Mouse (Mus musculus) telencephalon, adult 2 months (tissue): ENCODE measurements around the gene Ppm1n.

ENCODE experiments used
- DNase-seq: peaks from one replicate; pipeline ENCODE4 v3.0.0-alpha.2; 2011; ENCODE audit warnings: low read depth, low spot score

Gene Ppm1n

DNA sequence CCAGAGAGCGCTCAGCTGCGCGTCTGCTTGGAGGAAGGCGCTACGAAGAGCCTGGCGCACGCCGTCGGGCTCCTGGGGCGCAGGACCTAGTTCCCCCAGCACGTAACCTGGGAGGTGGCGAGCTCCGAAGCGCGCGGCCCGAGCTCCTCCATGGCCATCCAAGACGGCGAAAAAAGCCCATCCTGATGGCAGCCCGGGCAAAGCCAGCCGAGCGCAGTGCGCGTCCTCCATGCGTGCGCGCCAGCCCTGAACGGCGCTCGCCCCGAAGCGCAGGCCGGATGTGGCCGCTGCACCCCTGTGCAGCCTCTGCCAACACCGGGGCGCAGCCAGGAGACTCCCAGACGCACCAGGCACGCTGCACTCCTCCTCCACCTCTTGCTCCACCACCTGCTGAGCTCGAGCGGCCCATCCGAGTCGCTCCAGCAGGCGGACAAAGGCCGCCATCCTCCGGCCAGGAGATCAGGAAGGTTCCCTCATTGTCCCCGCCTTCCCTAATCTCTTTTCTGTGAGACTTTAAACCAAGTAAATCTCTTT, at the start of gene Ppm1n:
Gene Ppm1n, minus strand, starts transcription at position 484 of the 534 bp plus-strand sequence.
- no peak for DNase-seq

- DNase-seq: no peak
Measured at GRCm38 (mm10) chr7:19328425-19328824, 48.6 kb upstream of the Ppm1n start.

- DNase-seq: no peak
Measured at GRCm38 (mm10) chr7:19327782-19328181, 47.9 kb upstream of the Ppm1n start.

- peak; percentile 89 for DNase-seq
Measured at GRCm38 (mm10) chr7:19327128-19327527, 47.3 kb upstream of the Ppm1n start.

DNA sequence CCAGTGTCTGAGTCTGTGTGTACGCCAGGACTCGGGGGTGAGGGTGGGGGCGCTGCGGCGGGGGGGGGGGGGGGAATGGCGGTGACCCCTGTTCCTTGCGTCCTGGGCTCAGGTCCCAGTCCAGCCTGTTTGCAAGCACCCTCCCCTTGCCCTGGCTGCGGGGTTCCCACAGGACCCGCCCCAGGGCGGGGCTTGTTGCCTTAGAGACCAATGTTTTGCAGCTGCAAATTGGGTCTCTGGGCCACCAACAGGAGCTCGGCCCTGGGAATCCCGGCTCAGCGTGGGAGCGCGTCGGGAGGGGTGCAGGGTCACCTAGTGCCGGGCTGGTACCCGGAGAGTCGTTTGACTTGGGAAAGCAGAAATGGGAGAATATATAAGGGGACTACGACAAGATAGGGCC, 46.5 kb upstream of the Ppm1n start:
- DNase-seq: no peak

DNA sequence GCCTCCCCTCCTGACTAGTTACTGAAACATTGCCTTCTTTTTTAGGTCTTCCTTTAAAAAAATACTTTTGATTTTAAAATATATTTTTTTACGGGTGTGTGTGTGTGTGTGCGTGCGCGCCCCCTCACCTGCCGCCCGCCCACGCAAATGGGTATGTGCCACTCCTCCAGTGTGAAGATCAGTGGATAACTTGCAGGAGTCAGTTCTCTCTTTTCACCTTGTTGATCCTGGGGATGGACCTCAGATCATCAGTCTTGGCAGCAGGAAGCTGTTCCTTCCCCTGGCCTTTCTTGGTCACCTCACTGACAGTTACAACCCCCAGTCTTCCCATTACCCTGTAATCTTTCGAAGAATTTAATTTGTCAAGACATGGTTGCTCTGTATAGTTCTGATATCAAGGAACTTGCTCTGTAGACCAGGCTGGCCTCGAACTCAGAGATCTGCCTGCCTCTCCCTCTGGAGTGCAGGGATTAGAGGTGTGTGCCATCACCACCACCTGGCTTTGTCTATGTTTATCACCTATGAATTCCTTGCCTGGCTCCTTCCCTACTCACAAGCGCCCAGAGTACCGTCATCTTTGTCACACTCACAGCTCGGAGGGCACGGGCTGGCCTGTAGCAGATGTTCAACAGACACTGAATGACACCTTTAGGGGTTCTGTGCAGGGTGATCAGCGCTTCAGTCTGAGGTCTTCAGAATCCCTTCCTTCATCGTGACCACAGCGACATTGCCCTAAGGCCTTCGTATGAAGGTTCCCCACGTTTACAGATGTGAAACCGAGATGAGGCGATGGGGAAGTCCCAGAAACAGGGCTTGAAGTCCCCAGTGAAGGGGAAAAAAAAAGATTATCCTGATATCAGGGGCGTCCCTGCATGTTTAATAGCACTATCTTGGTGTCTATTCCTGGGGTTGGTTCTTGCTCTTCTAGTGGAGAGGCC, 45.7 kb upstream of the Ppm1n start:
- no peak for DNase-seq

DNA sequence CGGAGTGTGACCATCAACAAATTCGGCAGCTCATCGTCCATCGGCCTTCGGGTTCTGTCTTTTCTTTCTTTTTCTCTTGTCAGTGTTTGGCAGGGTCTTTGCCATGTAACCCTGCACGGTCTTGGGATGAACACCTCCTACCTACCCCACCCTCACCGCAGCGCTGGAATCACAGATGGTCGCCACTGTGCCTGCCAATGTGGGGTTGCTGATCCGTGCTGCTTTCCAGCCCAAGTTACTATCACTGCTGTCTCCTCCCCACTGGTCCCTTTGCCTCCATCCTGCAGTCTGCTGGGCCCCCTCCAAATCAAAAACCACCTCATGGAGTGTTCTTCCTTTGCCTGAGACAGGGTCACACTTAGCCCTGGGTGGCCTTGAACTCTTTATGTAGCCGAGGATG, 44.4 kb upstream of the Ppm1n start:
- DNase-seq: no peak

DNA sequence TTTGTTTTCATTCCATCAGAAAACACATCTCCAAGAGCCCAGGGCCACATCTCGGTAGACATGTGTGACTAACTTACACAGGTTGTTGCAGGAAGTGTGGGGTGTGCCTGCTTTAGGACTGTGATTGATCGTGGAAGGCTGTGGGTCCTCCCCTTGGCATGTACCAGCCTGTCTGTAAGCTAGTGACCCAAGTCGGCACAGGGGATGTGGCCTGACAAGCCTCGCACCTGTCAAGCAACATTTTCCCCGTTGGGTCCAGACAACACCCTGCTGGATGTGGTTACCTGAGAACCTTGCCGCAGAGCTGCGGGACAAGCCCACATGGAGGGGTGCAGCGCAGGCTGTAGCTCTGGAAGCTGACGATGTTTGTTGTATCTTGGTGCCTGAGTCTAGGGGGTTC, 42.6 kb upstream of the Ppm1n start:
- DNase-seq: no peak

DNA sequence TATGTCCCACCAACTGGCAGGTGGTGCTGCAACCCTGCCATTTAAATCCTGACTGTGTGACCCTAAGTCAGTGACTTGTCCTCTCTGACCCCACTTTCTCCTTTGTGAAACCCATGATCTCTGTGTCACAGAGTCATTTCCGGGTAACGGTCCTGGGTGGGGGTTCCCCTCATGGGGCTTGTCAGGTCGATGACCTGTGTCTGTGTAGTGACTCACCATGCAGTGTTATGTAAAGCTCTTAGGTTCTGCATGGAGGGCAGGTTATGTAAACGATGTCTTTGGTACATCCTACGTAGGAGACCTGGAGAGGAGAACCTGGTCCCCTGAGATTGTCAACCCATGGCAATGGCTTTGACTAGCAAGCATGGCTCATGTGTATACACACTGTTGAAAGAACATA, 41.6 kb upstream of the Ppm1n start:
- DNase-seq: no peak

GRCm38 (mm10) chr7:19320637-19321036, 40.8 kb upstream of the Ppm1n start:
- DNase-seq: no peak

DNA sequence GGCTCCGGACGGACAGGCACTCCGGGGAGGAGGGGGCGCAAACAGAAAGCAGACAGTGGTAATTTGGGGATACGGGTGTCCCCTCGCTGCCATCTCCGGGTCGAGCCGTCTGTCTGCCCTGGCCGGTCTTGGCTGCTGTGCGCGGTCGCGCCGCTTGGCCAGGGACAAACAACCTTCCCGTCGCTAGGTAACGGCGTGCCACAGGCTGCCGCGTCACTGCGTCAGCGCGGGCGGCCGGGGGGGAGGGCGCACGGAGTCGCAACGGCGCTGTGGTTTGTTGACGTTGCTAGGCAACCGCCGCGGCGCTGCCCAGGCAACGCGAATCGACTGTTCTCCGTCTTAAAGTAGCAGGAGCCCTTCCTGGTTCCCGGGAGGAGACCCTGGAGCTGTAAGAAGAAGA, 40.0 kb upstream of the Ppm1n start:
- peak; percentile 92 for DNase-seq

DNA sequence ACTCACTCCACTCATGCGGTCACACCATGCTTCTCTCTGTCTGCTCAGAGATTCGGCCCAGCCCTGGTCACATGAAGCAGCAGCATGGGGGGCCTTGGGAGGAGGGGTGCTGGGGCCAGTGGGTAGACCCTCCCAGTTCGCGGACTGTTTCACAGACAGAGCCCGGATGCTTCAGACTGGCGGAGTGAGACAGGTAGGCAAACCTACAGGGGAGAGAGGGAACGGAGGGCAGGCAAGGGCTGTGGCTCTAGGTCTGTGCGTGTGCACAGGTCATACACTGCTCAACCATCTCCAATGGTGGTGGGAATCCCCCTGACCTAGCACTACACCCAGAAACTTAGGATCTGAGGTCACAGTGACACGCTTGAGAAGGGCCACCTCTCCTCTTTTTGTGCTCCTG, 39.6 kb upstream of the Ppm1n start:
- DNase-seq: no peak

DNA sequence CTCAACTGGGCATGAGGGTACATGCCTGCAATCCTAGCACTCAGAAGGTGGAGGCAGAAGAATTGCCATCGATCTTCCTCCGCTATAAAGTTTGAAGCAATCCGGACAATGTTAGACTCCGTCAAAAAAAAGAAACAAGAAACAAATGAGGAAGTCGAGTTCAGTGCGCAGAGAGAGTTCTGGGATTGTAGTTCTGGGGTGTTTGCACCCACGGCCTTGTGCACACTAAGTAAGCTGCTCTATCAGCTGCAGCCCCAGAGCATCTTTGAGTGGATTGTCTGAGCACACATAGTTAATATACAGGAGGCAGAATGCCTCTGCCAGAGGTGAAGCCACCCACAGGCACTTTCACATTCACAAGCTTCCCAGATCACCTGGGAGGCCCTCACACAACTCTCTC, 38.8 kb upstream of the Ppm1n start:
- no peak for DNase-seq

- no peak for DNase-seq
Measured at GRCm38 (mm10) chr7:19318201-19318600, 38.3 kb upstream of the Ppm1n start.

DNA sequence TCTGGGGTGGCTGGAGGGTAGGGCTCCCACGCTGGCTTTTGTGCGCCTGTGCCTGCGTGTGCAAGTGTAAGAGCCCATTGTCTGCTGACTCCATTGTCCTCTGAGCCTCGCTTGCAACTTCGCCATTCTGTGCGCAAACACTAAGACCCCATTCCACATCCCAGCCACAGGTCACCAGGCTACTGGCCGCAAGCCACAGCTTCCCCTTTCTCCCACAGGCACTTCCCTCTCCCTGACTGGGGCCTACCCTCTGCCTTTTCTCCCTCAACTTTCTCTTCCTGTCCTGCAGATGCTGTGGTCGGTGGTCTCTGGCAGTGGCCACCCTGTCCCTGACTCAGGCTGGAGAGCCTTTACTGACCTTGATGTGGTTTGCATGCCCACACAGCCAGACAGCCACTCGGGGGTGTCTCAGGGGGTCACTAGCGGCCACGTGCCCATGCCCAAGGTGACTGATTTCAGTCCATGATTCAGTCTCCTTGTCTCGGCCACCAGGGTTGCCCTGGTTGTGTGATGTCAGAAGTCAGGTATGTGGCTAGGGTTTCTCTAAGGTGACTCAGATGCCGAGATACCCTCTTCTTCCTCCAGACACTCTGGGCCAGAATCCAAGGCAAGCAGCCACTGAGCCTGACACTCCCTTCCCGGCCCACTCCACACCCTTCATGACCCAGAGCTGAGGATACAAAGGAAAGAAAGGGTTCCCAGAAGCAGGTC, 36.7 kb upstream of the Ppm1n start:
- DNase-seq: no peak

- DNase-seq: no peak
Measured at GRCm38 (mm10) chr7:19314033-19314432, 34.2 kb upstream of the Ppm1n start.

DNA sequence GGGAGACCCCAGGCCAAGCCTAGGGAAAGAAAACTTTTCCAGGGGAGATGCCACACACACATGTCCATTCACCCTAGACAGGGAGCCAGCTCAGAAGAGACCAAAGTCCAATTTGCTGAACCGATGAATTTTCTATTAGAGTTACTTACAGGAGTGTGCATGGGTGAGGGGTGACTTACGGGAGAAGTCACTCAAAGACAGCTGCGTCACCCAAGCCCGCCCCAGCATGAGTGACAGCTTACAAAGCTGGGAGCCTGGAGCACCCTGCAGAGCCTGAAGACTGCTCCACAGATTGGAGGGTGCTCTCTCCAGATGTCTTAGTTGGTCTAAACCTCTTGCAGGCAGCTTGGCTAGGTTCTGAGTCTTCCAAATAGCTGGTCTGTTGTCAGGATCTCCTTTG, 32.1 kb upstream of the Ppm1n start:
- DNase-seq: no peak

DNA sequence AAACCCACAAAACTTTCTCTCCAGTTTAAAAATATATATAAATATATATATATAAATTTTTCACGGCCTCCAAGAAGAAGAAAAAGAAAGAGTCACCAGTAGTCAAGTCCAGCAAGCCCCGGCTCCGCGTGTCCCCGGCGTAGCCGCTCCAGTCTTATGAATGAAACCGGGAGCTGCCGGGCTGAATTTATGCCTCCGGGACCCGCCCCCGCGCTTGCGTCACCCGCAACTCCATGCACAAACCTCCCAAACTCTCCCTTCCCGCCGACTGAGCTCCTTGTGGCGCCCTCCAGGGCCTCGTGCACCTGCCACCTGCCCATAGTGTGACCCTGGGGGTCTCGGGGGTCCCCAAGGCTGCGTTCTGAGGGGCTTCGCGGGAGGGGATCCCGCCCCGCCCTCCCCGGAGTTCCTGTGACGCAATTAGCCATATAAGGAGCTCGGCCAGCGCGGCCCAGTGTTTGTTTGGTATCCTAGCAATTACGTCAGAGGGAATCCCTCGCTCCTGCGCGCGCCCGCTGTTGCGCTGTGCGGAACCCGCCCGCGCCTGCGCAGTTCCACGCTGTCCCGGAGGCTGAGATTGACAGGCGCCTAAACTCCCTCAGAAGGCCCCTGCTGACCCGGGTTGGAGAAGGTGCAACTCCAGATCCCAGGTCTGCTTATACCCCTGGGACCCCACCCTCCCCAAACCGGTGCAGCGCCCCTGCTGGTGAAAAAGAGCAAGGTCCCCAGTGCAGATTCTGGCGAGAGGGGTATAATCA, 30.2 kb upstream of the Ppm1n start, which contains the start of gene Fosb:
Gene Fosb, minus strand, starts transcription at position 168 of the 758 bp plus-strand sequence.
- peak; percentile 93 for DNase-seq

DNA sequence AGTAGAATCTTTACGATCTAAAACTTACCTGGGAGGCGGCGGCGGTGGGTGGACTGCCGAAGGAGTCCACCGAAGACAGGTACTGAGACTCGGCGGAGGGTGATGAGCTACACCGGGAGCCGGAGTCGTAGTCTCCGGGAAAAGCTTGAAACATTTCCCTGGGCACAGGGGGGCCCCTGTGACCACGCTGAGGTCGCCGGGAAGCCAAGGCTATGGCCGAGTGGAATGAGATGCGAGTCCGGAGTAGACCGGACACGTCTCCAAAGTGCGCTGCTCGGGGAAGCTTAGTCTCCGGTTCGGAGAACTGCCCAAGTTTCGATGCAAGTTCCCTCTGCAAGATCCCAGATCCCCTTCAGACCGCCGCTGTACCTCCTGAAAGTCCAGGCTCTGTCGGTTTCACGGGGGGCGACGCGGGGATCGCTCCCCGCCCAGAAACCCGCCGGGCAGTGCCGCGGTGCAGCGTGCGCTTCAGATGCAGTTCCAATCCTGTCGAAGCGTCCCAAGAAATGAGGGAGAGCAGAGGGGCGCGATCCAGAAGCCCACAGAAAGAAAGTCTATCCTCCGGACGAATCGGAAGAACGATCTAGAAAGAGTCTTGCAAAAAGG, 29.5 kb upstream of the Ppm1n start:
- DNase-seq: no peak

DNA sequence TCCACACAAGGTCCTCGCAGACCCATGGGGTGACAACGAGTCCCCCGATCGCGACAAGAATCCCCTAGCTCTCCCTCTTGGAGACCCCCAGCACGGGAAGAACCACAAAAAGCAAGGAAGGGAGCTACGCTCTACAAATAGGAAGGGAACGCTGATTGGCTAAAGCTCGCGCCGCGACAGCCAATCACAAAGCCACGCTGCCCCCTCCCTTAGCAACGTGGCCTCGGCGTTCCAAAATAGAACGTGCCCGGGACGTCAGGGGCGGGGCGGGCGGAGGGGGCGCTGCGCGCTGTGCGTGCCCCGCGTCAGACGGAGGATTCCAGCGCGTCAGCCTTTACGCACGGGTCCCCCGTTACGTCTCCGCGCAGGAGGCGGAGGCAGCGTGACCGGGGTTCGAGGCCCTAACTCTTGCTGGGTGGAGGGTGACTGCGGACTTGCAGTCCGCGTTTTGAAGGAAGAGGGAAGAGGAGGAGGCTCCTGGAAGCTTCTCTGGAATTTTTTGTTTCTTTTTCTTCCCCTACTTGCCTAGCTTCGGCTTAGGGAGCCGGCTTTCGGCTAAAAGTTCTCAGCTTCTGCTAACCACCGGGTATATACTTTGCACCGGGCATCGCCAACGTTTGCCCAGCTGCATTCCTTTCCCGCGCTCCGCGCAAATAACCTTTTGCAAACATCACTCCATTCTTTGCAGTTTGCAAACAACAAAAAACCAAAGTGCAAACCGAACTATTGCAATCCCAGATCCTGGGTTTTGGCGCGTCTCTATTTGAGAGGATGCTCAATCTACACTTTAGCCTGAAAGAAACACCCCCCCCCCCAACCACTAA, 28.8 kb upstream of the Ppm1n start:
- peak; percentile 90 for DNase-seq
